Mouse (Mus musculus) kidney, embryonic 15.5 days (tissue): Measurements from ENCODE around the gene Srsf10. TPM values are rescaled to one million over a fixed set of nuclear protein-coding genes. Genes with fewer than 3 reads are reported as not detected.

Experiments
- ATAC-seq: fragments of 200-750 bp; cut with Nextera tagmentation; replicated peaks from 2 replicates; pipeline ENCODE4 v1.8.0; 2017; ENCODE audit warnings: moderate TSS enrichment; ENCODE audit not compliant: low FRiP score
- H3K27ac ChIP-seq: fragments of 300-500 bp; sonication (generic); 2 replicates; pipeline ENCODE4 v1.5.1; 2015; ENCODE audit warnings: mild to moderate bottlenecking, inconsistent platforms
- H3K27me3 ChIP-seq: fragments of 300-500 bp; sonication (generic); 2 replicates; pipeline ENCODE4 v1.6.1; 2015; ENCODE audit warnings: inconsistent platforms
- H3K36me3 ChIP-seq: fragments of 300-500 bp; sonication (generic); 2 replicates; pipeline ENCODE4 v1.6.1; 2015; ENCODE audit warnings: inconsistent platforms
- H3K4me1 ChIP-seq: fragments of 300-500 bp; sonication (generic); 2 replicates; pipeline ENCODE4 v1.6.1; 2015; ENCODE audit warnings: inconsistent platforms
- H3K4me2 ChIP-seq: fragments of 300-500 bp; sonication (generic); 2 replicates; pipeline ENCODE4 v1.6.1; 2015; ENCODE audit warnings: moderate library complexity, mild to moderate bottlenecking, inconsistent platforms
- H3K4me3 ChIP-seq: fragments of 300-500 bp; sonication (generic); replicated peaks from 2 replicates; pipeline ENCODE4 v1.5.1; 2015; ENCODE audit warnings: mild to moderate bottlenecking, inconsistent platforms
- H3K9ac ChIP-seq: fragments of 300-500 bp; sonication (generic); 2 replicates; pipeline ENCODE4 v1.6.1; 2015; ENCODE audit warnings: mild to moderate bottlenecking, inconsistent platforms
- H3K9me3 ChIP-seq: fragments of 300-500 bp; sonication (generic); replicated peaks from 2 replicates; pipeline ENCODE4 v1.6.1; 2016; ENCODE audit warnings: inconsistent platforms
- WGBS: fragments of 180-500 bp; shearing (Covaris S2); methylation state at CpG from one replicate; pipeline ENCODE4 v1.1.7; 2015; ENCODE audit warnings: mixed read lengths; 5-methylcytosine and 5-hydroxymethylcytosine counted together
- polyA plus RNA-seq: library from polyadenylated mRNA; unstranded; fragments of >200 nt; fragmentation: Nextera tagmentation; extraction: Ambion mirVana; gene quantifications from 2 replicates; pipeline ENCODE4 v1.2.1, GENCODE M21; 2015

The Srsf10 gene
- polyA plus RNA-seq, 1 experiment from 2014 or later = 268 TPM

DNA sequence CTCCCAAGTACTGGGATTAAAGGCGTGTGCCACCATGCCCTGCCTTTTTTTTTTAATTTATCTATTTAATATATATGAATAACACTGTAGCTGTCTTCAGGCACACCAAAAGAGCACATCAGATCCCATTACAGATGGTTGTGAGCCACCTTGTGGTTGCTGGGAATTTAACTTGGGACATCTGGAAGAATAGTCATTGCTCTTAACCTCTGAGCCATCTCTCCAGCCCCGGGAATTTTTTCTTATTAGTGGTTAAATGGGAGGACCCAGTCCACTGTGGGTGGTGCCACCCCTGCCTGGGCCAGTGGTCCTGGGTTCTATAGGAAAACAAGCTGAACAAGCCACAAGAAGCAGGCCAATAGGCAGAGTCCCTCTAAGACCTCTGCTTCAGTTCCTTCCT is 22.2 kb downstream of the Srsf10 start:
- no peak for ATAC-seq

DNA sequence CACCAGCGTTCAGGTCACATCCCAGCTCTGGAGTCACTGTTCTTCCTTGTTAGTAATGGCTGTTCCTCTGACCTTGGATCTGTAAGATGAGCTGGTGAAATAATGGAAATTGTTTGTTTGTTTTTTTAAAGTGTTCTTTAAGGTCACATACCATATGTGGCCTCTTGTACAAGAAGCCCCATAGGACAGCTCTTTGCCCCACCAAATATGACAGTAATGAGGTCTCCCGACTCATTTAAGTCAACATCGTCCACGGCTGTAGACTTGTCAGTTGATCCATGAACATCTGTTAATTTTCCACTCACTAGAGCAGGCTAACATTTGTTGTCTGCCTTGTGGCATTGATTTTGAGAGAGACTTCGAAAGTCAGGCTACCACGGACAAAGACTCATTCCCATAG is 23.5 kb downstream of the Srsf10 start:
- Histone ChIP-seq H3K9me3 (no peaks in the 10 kb centered on the region), H3K9ac (no peak overlapping the region), H3K4me2 (no peak overlapping the region), H3K36me3 (no peaks in the 10 kb centered on the region), H3K27me3 (no peaks in the 10 kb centered on the region), H3K27ac (no peak overlapping the region), H3K4me1 (peaks cover 45% of the 10 kb centered on the region), H3K4me3 (no peak overlapping the region)
- ATAC-seq = no peak
- 65% methylated on average over 6 of the region's 6 CpGs for WGBS

More for the DNA sequence above, 22.2 kb downstream of the Srsf10 start:
- Histone ChIP-seq H3K27me3 (no peaks in the 10 kb centered on the region), H3K9me3 (no peaks in the 10 kb centered on the region), H3K4me1 (peaks cover 37% of the 10 kb centered on the region), H3K36me3 (peaks cover 1% of the 10 kb centered on the region; the same call in 1 of the 2 replicates), H3K4me3 (no peak overlapping the region), H3K27ac (no peak overlapping the region), H3K9ac (no peak overlapping the region), H3K4me2 (no peak overlapping the region)
- WGBS = 60% methylated on average over 2 of the region's 2 CpGs

DNA sequence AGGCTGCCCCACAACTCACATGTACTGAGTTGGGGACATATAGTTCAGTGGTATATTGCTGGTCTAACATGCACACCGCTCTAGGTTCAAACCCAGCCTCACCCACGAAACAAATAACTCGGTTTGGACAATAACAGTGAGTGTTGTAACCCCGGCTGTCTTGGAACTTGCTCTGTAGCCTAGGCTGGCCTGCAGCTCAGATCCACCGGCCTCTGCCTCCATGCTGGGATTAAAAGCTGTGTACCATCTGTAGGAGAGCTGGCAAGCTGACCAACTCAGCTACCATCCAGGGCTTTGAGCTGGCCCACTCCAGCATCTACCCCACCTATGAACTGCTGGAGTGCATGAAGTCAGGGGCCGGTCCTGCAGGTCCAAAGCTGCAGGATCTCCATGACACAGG is 24.5 kb downstream of the Srsf10 start:
- no peaks in the 10 kb centered on the region for H3K36me3 ChIP-seq
- no peaks in the 10 kb centered on the region for H3K27me3 ChIP-seq
- no peak overlapping the region for H3K27ac ChIP-seq
- peaks cover 38% of the 10 kb centered on the region for H3K4me1 ChIP-seq
- 98% methylated on average over 6 of the region's 6 CpGs for WGBS
- H3K9ac ChIP-seq = no peak overlapping the region
- no peak overlapping the region for H3K4me2 ChIP-seq
- ATAC-seq = no peak
- H3K9me3 ChIP-seq = no peaks in the 10 kb centered on the region
- H3K4me3 ChIP-seq = no peak overlapping the region

DNA sequence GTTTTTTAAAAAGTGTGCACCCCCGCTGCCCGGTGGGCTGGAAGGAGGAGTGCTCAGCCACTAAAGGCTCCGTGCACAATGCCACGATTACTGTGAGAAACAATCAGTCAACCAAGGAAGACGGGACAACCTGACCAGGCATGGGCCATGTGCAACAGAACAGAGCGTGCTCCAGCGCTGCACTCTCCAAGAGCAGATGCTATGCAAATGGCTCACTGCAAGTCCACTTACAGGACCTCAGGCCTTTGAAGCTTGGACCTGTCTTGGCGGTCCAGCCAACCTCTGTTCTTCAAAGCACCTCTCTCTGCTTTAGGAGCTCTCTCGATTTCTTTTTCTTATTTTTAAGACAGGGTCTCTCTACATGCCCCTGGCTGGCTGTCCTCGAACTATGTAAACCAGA is 25.0 kb downstream of the Srsf10 start:
- no peak overlapping the region for H3K9ac ChIP-seq
- H3K36me3 ChIP-seq = no peaks in the 10 kb centered on the region
- no peak overlapping the region for H3K4me2 ChIP-seq
- 75% methylated on average over 10 of the region's 10 CpGs for WGBS
- H3K27ac ChIP-seq = no peak overlapping the region
- no peaks in the 10 kb centered on the region for H3K27me3 ChIP-seq
- H3K4me1 ChIP-seq = peaks cover 33% of the 10 kb centered on the region
- H3K4me3 ChIP-seq = no peak overlapping the region
- no peaks in the 10 kb centered on the region for H3K9me3 ChIP-seq
- no peak for ATAC-seq

DNA sequence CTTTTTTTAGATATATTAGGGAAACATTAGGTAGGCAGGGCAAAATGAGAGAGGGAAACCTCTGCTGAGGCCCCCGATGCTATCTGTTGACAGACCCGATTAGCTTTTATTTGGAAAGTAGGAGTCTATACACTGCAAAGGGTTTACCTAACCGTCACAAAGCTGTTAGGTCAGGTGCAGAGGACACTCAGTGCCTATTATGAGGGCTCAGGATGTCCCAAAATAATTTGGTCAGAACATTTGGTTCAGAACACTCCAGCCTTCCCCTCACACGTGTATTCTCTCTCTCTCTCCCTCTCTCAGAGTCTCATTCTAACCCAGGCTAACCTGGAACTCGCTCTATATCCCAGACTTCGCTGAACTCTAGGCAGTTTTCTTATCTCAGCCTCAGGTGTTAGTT is 26.5 kb downstream of the Srsf10 start:
- WGBS = 76% methylated on average over 6 of the region's 6 CpGs
- Histone ChIP-seq H3K27ac (no peak overlapping the region), H3K4me1 (peaks cover 18% of the 10 kb centered on the region), H3K4me3 (no peak overlapping the region), H3K9me3 (no peaks in the 10 kb centered on the region), H3K9ac (no peak overlapping the region), H3K36me3 (no peaks in the 10 kb centered on the region), H3K27me3 (no peaks in the 10 kb centered on the region), H3K4me2 (no peak overlapping the region)
- no peak for ATAC-seq

DNA sequence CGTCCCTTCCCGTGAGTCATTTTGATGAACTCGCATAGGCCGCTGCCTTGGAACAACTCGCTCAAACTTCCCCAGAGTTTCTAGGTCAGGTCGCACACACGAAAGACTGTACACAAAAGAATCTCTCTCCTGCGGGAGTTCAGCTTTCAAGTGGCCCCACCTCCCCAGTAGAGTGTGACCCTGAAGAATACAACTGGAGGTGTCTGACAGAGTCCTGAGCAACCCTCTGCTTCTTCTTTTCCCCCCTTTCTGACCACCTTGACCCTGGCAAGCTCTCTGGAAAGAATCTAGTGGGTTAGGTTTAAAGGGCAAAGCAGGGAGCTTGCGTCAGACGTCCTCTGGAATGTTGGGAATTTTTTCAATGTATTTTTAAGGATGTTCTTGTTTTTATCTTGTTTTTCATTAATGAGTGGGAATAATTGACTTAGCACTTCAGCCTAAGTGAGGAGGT is 27.9 kb downstream of the Srsf10 start:
- H3K4me1 ChIP-seq = peaks cover 17% of the 10 kb centered on the region
- H3K27ac ChIP-seq = peak overlapping the region; percentile 62
- H3K9me3 ChIP-seq = no peaks in the 10 kb centered on the region
- H3K4me3 ChIP-seq = no peak overlapping the region
- no peak overlapping the region for H3K9ac ChIP-seq
- no peak for ATAC-seq
- no peaks in the 10 kb centered on the region for H3K27me3 ChIP-seq
- H3K4me2 ChIP-seq = no peak overlapping the region
- H3K36me3 ChIP-seq = no peaks in the 10 kb centered on the region
- 27% methylated on average over 10 of the region's 10 CpGs for WGBS

DNA sequence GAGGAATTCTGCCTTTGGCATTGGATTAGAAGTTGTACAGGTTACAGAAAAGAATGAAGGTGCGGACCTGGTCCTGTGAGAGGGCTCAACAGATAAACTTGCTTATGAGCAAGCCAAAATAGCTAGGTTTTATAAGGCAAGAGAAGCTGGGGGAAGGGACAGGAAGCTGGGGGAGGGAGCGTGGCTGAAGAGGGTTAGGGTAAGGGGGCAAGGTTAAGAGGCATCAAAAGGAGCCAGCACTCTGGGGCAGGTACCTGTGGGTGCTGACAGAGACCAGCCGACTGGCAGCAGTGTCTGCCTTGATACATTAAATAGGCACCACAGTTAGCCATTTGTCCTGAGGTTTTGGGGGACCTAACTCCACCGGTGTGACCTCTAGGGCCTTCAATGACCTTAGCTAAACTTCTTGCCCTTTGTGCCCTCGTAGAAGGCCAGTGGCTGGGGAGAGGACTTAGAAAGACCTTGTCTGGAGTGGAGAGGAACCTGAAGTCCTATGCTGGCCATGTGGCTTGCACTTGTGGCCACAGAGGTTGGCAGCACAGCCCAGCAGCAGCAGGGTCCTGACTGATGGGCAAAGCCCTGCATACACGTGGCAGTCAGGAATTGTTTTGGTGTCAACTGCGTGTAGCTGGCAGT is 28.5 kb downstream of the Srsf10 start:
- Histone ChIP-seq H3K36me3 (no peaks in the 10 kb centered on the region), H3K9me3 (no peaks in the 10 kb centered on the region), H3K4me3 (no peak overlapping the region), H3K4me2 (no peak overlapping the region), H3K4me1 (peaks cover 17% of the 10 kb centered on the region), H3K9ac (no peak overlapping the region), H3K27ac (peak overlapping the region; percentile 62; the same call in 1 of the 2 replicates), H3K27me3 (no peaks in the 10 kb centered on the region)
- WGBS = 45% methylated on average over 7 of the region's 7 CpGs
- no peak for ATAC-seq

DNA sequence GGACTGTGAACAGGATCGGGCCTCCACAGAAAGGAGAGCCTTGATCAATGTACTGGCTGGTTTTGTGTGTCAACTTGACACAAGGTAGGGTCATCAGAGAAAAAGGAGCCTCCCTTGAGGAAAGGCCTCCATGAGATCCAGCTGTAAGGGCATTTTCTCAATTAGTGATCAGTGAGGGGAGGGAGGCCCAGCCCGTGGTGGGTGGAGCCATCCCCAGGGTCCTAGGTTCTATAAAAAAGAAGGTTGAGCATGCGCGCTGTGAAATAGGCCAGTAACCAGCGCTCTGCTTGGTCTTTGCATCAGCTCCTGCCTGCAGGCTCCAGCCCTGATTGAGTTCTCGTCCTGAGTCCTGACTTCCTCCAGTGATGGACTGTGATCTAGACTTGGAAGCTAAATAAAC is 29.0 kb downstream of the Srsf10 start:
- Histone ChIP-seq H3K36me3 (no peaks in the 10 kb centered on the region), H3K4me1 (peaks cover 17% of the 10 kb centered on the region), H3K9me3 (no peaks in the 10 kb centered on the region), H3K4me3 (no peak overlapping the region), H3K27me3 (no peaks in the 10 kb centered on the region), H3K9ac (no peak overlapping the region), H3K4me2 (no peak overlapping the region), H3K27ac (no peak overlapping the region)
- ATAC-seq = no peak
- WGBS = 55% methylated on average over 6 of the region's 6 CpGs

DNA sequence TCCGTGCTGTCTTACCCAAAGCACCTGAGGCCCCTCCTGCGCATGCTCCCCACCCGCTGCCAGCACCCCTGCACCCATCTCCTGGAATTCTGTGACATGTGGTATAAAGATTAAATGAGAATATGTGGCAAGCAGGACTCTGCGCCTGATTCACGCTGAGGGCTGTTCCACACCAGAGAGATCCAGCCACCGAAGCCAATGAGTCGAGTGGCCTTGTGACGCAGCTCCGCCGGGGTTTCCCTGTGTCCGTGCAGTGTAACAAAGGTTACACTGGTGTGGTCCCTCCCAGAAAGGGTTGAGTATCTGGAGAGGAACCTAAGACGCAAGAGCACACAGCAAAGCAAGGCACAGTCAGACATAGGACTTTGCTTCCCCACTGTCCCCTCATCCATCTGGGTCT is 30.1 kb downstream of the Srsf10 start:
- no peak for ATAC-seq
- 92% methylated on average over 12 of the region's 12 CpGs for whole genome bisulfite sequencing
- H3K27me3 ChIP-seq = no peaks in the 10 kb centered on the region
- H3K36me3 ChIP-seq = no peaks in the 10 kb centered on the region
- H3K9ac ChIP-seq = no peak overlapping the region
- no peaks in the 10 kb centered on the region for H3K9me3 ChIP-seq
- no peak overlapping the region for H3K4me3 ChIP-seq
- no peak overlapping the region for H3K27ac ChIP-seq
- no peak overlapping the region for H3K4me2 ChIP-seq
- peaks cover 14% of the 10 kb centered on the region for H3K4me1 ChIP-seq

DNA sequence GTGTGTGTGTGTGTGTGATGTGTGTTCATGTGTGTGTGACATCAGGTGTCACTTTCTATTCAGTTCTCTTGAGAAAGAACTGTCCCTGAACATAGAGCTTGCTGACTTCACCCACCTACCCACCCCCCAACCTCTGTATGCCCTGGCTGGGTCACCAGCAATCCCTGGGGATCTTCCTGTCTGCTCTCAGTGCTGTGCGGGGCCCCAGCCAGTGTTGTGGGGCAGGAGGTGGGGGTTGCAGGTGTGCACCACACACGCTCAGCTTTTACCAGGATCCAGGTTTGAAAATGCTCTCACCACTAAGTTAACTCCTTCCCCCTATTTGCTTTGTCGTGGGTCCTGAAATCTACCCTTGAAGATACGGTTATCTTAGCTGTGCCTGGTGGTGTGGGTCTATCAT is 30.6 kb downstream of the Srsf10 start:
- H3K4me2 ChIP-seq = no peak overlapping the region
- H3K27ac ChIP-seq = no peak overlapping the region
- WGBS = 85% methylated on average over 4 of the region's 4 CpGs
- peaks cover 14% of the 10 kb centered on the region for H3K4me1 ChIP-seq
- no peak overlapping the region for H3K4me3 ChIP-seq
- H3K27me3 ChIP-seq = no peaks in the 10 kb centered on the region
- H3K9ac ChIP-seq = no peak overlapping the region
- no peak for ATAC-seq
- no peaks in the 10 kb centered on the region for H3K36me3 ChIP-seq
- H3K9me3 ChIP-seq = no peaks in the 10 kb centered on the region

DNA sequence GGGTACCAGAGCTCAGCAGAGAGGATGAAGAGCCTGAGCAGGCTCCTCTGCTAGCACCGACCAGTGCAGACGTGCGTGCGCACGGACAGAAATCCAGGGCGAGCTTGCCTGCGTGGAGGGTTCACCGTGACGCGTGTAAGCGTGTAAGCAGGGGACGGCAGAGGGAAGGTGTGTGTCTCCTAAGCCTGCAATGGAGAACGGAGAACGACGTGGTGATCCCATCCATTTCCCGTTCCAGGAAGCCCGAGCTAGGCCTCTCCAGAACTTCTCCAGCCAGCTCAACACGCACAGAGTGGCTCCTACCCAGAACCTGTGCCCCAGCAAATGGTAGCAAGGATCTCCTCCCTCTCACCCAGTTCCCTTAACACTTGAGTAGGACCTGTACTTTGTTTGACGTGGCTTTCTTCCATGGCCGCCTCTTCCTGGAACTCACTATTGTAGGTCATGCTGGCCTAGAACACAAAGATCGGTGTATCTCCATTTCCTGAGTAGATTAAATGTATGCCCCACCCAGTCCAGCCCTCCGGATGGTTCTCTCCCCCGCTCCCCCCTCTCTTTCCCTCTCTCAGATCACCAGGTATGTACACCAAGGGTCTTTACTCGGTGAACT is 33.0 kb downstream of the Srsf10 start:
- Histone ChIP-seq H3K27ac (no peak overlapping the region), H3K4me3 (no peak overlapping the region), H3K36me3 (no peaks in the 10 kb centered on the region), H3K9me3 (no peaks in the 10 kb centered on the region), H3K27me3 (no peaks in the 10 kb centered on the region), H3K9ac (no peak overlapping the region), H3K4me1 (peaks cover 8% of the 10 kb centered on the region), H3K4me2 (no peak overlapping the region)
- 91% methylated on average over 24 of the region's 24 CpGs for WGBS
- ATAC-seq = no peak

DNA sequence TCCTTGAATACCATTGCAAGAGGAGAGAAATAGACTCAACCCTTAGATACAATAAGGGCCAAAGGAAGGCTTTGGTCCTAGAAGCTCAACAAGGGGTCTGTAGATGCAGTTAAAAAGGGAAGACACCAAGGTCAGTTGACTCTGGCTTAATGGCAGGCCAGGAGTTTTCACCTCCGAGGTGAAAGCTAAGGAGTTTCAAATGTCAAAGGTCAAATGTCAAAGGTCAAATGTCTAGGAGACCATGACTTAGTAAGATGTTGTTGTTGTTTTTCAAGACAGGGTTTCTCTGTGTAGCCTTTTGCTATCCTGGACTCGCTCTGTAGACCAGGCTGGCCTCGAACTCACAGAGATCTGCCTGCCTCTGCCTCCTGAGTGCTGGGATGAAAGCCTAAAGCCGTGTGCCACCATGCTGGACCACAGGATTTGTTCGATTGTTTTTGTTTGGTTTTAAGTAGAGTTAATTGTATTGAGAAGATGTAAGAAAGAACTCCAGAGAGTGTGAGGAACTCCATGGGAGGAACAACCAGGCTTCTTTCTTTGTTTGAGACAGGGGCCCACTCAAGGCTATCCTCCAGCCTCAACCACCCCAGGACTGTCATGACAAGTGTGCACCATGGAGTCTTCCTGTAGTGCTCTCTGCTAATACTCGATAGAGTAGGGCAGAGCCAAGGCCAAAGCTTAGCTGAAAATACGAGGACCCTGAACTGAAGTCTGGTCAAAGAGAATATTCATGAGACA is 33.8 kb downstream of the Srsf10 start:
- no peak overlapping the region for H3K9ac ChIP-seq
- no peak overlapping the region for H3K4me2 ChIP-seq
- H3K9me3 ChIP-seq = no peaks in the 10 kb centered on the region
- ATAC-seq = no peak
- H3K4me1 ChIP-seq = peaks cover under 1% of the 10 kb centered on the region; the same call in 1 of the 2 replicates
- H3K27me3 ChIP-seq = no peaks in the 10 kb centered on the region
- no peak overlapping the region for H3K4me3 ChIP-seq
- H3K36me3 ChIP-seq = no peaks in the 10 kb centered on the region
- H3K27ac ChIP-seq = no peak overlapping the region
- 81% methylated on average over 7 of the region's 7 CpGs for WGBS
